Mouse (Mus musculus): Measurements from ENCODE around the gene Tmem167b.
"Not testable (repeated sequence)": the region's sequence is repeated elsewhere in the genome, so short reads cannot be mapped to it uniquely, and the experiment has no call there.

Tmem167b gene

GRCm38 (mm10) chr3:108562133-108562730 lies at the start of gene Tmem167b:
Tmem167b (minus strand) TSS chr3:108562466.
- DNase-seq (ENCODE audit: low spot score in 2 of 2), result peak; percentile 96 to 97

GRCm38 (mm10) chr3:108608906-108609305 lies 46.6 kb upstream of the Tmem167b start:
- peak in 1 of 2 experiments; percentile 16 for DNase-seq (ENCODE audit: low spot score in 2 of 2)

DNA sequence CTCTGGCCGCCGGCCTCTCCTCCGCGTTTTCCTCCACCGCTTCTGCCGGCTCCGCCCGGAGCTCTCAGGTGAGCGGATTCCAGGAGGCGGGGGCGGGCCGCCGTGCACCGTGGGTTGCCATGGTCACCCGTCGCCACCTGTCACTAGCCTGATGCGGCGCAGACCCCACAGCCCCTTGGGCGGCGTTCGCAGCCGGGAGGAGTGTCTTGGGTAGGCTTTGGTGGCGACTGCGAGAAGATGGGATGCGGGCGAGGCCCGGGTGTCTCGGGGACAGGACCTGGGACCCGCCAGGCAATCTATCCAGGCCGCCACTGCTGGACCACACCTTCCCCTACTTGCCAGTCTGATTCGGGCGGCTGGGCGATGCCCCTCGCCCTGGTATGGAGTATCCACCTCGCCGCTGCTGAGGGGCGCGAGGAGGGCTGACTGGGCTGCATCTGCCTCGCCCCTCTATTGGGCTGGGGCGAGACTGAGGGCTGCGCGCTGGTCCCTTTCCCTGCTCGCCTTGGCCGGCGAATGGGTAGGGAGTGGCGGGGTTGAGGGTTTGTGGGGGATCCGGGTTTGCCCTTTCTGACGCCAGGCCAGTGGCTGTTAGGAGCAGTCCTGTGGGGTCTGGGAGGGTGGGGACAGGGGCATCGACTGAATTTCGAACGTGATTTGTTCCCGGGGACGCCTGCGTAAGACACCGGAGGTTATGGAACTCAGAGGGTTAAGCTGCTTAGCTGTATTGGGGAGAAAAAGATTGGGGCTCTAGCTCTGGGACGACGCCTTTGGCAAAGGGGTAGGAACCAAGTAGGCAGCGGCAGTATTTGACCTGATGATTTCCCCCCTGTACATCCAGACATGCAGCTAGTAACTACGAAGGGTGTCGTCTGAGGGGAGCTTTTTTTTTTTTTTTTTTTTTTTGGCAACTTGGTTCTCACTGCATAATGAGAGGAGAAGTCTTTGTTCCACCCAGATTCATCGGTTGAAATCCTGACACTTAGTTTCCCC lies 29.6 kb upstream of the Tmem167b start:
- DNase-seq (ENCODE audit: low spot score in 2 of 2), result no peak

GRCm38 (mm10) chr3:108590786-108591529 lies 28.7 kb upstream of the Tmem167b start, which contains the start of gene Wdr47:
Wdr47 (plus strand) TSS chr3:108591279.
- peak; percentile 91 to 96 for DNase-seq (ENCODE audit: low spot score in 2 of 2)

DNA sequence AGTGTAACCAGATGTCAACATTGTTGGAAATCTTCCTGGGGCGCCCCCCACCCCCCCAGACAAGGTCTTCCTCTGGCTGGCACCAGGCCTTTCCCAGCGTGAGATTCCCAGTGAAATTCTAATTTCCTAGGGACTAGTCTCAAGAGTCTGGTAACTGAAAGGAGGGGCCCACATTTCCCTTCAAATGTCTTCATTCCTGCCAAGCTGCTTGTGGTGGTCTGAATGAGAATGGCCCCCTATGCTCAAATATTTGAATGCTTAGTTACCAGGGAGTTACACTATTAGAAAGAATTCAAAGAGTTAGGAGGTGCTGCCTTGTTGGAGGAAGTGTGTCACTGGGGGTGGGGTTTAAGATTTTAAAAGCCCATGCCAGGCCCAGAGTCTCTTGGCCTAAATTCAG lies 26.2 kb upstream of the Tmem167b start:
- DNase-seq (ENCODE audit: low spot score in 2 of 2), result no peak

DNA sequence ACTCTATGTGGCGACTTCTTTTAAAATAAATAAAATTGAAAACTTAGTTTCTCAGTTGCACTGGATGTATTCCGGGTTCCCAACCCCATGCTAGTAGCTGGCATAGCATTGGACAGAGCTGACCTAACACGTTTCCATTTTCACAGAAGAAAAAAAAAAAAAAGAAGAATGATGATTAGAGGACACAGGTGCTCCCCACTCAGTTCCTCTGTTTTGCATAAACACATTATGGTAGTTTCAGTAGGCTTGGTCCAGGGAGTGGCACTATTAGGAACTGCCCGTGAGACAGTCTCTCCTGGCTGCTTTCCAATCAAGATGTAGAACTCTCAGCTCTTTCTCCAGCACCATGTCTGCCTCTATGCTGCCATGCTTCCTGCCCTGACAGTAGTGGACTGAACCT lies 22.3 kb upstream of the Tmem167b start:
- DNase-seq (ENCODE audit: low spot score in 2 of 2), result no peak

GRCm38 (mm10) chr3:108574018-108574417 lies 11.8 kb upstream of the Tmem167b start:
- no peak for DNase-seq (ENCODE audit: low spot score in 2 of 2)

DNA sequence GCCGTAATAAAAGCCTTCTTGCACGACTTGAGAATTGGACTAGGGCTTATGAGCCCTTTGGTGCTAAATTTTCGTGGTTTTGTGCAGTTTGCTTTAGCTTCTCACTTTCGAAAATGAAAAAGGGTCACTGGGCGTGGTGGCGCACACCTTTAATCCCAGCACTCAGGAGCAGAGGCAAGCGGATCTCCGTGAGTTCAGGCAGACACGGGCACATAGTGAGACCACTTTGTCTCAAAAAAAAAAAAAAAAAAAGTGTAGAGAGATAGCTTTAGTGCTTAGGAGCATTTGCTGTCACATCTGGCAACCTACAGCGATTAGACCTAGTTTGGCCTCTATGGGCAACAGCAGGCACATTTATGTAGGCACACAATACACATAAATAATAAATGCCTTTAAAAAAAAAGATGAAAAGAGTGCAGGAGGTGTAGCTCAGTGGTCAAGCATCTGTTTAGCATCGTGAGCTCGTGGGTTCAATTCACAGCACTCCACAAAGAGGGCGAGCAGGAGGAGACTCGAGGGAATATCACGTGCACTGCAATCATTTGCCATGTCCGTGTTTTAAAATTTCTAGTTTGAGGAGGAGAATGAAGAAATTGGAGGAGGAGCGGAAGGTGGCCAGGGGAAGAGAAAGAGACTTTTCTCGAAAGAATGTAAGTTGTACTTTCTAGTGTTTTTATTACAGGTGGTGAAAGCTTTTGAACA lies 10.2 kb upstream of the Tmem167b start:
- DNase-seq (ENCODE audit: low spot score in 2 of 2), result no peak

GRCm38 (mm10) chr3:108571443-108572294 lies 9.4 kb upstream of the Tmem167b start, which contains the start of gene Taf13:
Taf13 (plus strand) TSS chr3:108571698.
- peak; percentile 94 to 96 for DNase-seq (ENCODE audit: low spot score in 2 of 2)

DNA sequence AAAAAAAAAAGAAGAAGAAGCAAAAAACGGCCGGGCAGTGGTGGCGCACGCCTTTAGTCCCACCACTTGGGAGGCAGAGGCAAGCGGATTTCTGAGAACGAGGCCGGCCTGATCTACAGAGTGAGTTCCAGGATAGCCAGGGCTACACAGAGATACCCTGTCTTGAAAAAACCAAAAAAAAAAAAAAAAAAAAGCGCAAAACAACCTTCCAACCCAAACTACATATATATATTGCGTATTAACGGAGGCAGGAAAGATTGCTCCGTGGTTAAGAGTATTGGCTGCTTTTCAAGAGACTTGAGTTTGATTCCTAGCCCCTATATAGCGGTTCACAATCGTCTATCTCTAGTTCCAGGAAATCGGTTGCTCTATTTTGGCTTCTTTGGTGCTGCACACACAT lies 8.5 kb upstream of the Tmem167b start:
- no peak for DNase-seq (ENCODE audit: low spot score in 2 of 2)

GRCm38 (mm10) chr3:108569636-108570035 lies 7.4 kb upstream of the Tmem167b start:
- DNase-seq (ENCODE audit: low spot score in 2 of 2), result not testable (repeated sequence)

DNA sequence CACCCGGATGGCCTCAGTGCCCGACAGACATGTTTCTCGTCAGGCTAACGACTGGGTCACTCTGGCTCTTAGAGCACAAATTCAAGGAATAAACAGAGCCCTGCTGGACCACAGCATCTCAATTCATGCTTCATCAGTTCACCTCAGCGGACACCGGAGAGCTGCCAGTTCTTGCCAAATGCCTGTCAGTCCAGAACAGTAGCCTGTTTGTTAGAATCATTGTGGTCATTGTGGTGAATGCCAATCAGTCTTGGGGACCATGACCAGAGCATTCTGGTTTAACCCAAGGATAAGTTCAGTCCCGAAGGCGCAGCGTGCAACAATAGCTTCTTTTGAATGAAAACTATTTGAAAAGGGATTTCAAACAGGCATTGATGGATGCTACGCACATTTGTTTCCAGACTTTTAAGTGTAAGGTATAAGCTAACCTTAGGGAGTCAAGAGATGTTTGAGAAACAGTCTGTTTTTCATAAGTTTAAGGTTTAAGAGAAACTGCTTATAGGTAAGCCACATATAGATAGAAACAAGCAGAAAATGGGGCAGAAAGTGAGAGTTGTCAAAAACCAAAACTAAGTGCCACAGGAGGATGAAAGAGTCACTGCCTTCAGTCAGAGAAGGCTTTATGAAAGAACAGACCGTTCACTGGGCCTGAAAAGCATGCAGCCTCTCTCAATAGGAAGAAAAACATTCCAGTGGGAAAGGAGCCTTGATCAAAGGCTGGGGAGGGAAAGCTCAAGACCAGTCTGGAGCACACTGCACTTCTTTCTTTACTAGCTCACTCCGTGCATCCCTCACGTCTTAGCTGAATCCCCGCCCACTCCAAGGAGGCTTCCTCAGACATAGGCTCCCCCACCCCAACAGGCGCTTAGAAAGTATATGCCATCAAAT lies 6.0 kb upstream of the Tmem167b start:
- no peak for DNase-seq (ENCODE audit: low spot score in 2 of 2)

DNA sequence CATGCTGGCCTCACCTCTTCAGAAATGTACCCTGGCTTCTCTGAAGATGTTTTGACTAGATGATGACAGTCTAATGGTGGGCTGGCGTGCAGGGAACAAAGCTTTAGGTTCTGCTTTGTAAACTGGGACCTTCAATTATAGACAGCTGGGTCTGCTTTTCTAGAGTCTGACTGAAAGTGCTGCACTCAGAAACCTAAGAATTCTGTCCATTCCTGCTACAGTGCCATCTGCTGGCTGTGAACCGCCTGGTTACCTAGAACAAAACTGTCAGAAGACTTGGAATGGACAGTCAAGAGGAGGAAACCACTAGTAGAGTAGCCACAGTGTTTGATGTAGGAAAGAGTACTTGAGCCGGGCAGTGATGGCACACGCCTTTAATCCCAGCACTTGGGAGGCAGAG lies 1.0 kb upstream of the Tmem167b start:
- peak; percentile 80 to 84 for DNase-seq (ENCODE audit: low spot score in 2 of 2)

- DNase-seq (ENCODE audit: low spot score in 2 of 2), result peak in 1 of 2 experiments; percentile 26
These were observed 558 bp upstream of the Tmem167b start for GRCm38 (mm10) chr3:108562777-108563271.

DNA sequence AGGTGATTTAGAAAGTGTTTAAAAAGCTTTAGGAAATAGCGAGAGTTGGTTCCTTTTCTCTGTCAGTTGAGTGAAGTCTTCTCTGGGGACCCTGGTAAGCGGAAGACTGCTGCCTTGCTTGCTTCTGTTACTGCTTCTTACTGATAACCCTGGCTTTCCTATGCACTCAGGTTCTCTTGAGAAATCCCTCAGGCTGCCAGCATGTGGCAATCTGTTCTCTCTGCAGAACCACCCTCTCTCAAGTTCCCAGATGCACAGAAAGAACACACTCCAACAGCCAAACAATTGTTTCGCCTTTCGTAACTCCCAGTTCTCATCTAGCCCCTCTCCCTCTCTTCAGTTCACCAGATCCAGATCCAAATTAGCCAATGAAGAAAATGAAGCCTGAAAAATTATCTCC lies 4.4 kb downstream of the Tmem167b start:
- DNase-seq (ENCODE audit: low spot score in 2 of 2), result no peak

DNA sequence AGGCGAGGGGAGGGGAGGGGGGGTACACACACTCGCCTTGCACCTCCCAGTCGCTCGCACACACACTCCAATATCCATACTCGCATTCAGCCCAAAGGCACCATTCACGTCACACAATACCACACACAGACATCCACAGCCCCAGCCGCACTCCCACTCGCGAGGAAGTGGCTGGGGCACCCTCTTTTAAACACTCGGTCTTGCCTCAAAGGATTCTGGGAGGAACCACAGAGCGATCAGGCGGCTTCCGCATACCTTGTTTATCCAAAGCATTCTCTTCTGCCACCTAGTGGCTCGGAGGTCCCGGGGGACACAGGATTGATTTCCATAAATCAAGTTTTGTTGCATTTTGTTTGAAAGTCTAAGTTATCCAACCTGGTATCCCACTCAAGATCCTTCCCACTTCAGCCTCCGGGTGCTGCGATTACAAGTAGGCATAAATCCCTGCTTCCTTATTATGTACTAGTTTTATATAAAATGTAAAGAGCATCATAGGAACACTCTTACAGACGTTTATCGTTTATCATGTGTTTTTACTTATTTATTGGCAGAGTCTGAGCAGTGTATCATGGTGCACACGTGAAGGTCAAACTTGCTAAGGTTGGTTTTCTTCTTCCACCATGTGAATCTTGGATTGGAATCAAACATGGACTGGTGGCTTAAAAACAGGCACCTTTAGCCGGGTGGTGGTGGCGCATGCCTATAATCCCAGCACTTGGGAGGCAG lies 7.5 kb downstream of the Tmem167b start:
- peak; percentile 94 to 95 for DNase-seq (ENCODE audit: low spot score in 2 of 2)

DNA sequence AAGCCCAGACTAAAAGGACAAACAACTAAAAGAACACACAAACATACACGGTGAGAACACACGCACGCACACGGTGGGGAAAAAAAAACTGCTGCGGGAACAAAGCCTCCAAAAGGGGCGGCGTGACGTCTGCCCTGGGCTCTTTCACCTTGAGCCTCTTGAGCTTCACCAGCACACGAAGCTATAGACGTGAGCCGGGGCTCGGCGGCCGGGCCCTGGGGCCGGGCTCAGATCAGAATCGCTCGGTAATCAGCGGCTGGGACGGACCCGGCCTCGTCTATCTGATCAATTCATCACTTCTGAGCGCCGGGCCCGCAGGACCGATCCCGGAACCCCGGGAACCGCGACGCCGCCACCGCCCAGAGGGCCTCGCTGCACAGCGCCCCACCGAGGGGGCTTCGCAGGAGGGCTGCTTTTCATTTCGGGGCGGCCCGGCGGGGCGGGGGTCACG lies 8.1 kb downstream of the Tmem167b start:
- DNase-seq (ENCODE audit: low spot score in 2 of 2), result no peak

DNA sequence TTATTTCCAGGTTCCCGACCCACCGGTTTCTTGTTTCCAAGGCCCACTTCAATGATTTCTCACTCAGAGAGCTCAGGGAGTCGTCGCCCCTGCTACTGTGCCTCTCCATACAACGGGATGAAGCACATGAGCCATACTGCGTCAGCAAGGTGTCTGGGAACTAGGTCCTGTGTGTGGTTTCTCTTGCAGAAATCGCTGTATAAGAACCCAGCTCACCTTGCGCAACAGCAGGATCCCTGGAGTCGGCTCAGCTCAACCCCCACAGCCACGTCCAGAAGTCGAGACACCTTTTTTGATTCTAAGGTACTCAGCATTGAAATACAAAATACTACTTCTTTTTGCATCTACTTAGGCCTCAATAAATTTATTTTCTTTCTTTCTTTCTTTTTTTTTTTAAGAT lies 20.0 kb downstream of the Tmem167b start:
- no peak for DNase-seq (ENCODE audit: low spot score in 2 of 2)
